Mouse (Mus musculus) heart, embryonic 11.5 days (tissue): ENCODE measurements around the gene Mks1. TPM values are rescaled to one million over a fixed set of nuclear protein-coding genes. Genes with fewer than 3 reads are reported as not detected.
"Not testable (repeated sequence)": the region's sequence is repeated elsewhere in the genome, so short reads cannot be mapped to it uniquely, and the experiment has no call there.

Experiments
- ATAC-seq: fragments of 200-750 bp; cut with Nextera tagmentation; replicated peaks from 2 replicates; pipeline ENCODE4 v1.8.0; 2017; ENCODE audit warnings: moderate library complexity; ENCODE audit not compliant: insufficient number of reproducible peaks, low FRiP score, low TSS enrichment
- H3K27ac ChIP-seq: fragments of 300-500 bp; sonication (generic); 2 replicates; pipeline ENCODE4 v1.5.1; 2014; ENCODE audit warnings: mild to moderate bottlenecking, low read depth, low read length
- H3K27me3 ChIP-seq: fragments of 300-500 bp; sonication (generic); 2 replicates; pipeline ENCODE4 v1.6.1; 2014; ENCODE audit warnings: mild to moderate bottlenecking, low read length, mixed read lengths; ENCODE audit not compliant: control insufficient read depth, insufficient read depth
- H3K36me3 ChIP-seq: fragments of 300-500 bp; sonication (generic); 2 replicates; pipeline ENCODE4 v1.6.1; 2014; ENCODE audit warnings: mild to moderate bottlenecking, low read length, moderate library complexity, mixed read lengths; ENCODE audit not compliant: control insufficient read depth, insufficient read depth
- H3K4me1 ChIP-seq: fragments of 300-500 bp; sonication (generic); 2 replicates; pipeline ENCODE4 v1.6.1; 2014; ENCODE audit warnings: low read length; ENCODE audit not compliant: control insufficient read depth, insufficient read depth
- H3K4me2 ChIP-seq: fragments of 300-500 bp; sonication (generic); 2 replicates; pipeline ENCODE4 v1.6.1; 2014; ENCODE audit warnings: mild to moderate bottlenecking, moderate library complexity
- H3K4me3 ChIP-seq: fragments of 300-500 bp; sonication (generic); 2 replicates; pipeline ENCODE4 v1.5.1; 2014; ENCODE audit warnings: low read depth, low read length
- H3K9ac ChIP-seq: fragments of 300-500 bp; sonication (generic); 2 replicates; pipeline ENCODE4 v1.6.1; 2014; ENCODE audit warnings: mild to moderate bottlenecking, low read depth, low read length, moderate library complexity
- H3K9me3 ChIP-seq: fragments of 300-500 bp; sonication (generic); replicated peaks from 2 replicates; pipeline ENCODE4 v1.6.1; 2016; ENCODE audit warnings: low read length; ENCODE audit not compliant: control insufficient read depth
- WGBS: fragments of 180-500 bp; shearing (Covaris S2); extraction: QIAGEN DNeasy Blood & Tissue Kit; methylation state at CpG from one replicate; pipeline ENCODE4 v1.1.7; 2014; ENCODE audit not compliant: insufficient replicate concordance; 5-methylcytosine and 5-hydroxymethylcytosine counted together
- polyA plus RNA-seq: library from polyadenylated mRNA; unstranded; fragments of >200 nt; fragmentation: Nextera tagmentation; extraction: Ambion mirVana; gene quantifications from 2 replicates; pipeline ENCODE4 v1.2.1, GENCODE M21; 2014

The Mks1 gene
- polyA plus RNA-seq, 1 experiment from 2014 or later = 5.9 TPM

GRCm38 (mm10) chr11:87859273-87859672 is 6.3 kb downstream of the Mks1 start:
- H3K9ac ChIP-seq = no peak overlapping the region
- no peaks in the 10 kb centered on the region for H3K27me3 ChIP-seq
- no peaks in the 10 kb centered on the region for H3K36me3 ChIP-seq
- no peaks in the 10 kb centered on the region for H3K9me3 ChIP-seq
- no peak for ATAC-seq
- WGBS = 71% methylated on average over 11 of the region's 11 CpGs
- H3K27ac ChIP-seq = no peak overlapping the region
- no peaks in the 10 kb centered on the region for H3K4me1 ChIP-seq
- no peak overlapping the region for H3K4me2 ChIP-seq
- H3K4me3 ChIP-seq = no peak overlapping the region

DNA sequence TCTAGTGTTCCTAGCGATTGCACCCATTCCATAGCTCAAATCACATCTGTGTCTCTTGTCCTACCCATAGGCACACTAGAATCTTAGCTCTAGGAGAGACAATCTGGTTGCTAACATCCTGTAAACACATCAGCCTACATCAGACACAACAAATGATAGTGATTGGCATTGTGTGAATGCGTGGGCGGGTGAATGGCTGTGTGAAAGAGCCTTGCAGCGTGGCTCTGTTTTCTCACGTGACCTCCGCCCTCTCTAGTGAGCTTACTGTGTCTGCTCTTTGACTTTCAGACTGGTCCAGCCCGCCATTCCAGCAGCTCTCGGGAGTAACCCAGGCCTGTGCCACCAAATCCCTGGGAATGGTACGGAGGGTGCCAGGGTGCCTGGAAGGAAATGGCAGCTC is 7.4 kb downstream of the Mks1 start:
- Histone ChIP-seq H3K4me3 (no peak overlapping the region), H3K4me1 (no peaks in the 10 kb centered on the region), H3K27ac (no peak overlapping the region), H3K9me3 (no peaks in the 10 kb centered on the region), H3K36me3 (no peaks in the 10 kb centered on the region; the same call in 1 of the 2 replicates), H3K9ac (no peak overlapping the region), H3K27me3 (no peaks in the 10 kb centered on the region), H3K4me2 (no peak overlapping the region)
- WGBS = 74% methylated on average over 9 of the region's 9 CpGs
- no peak for ATAC-seq

- 89% methylated on average over 13 of the region's 13 CpGs for WGBS
- ATAC-seq = no peak
- H3K9me3 ChIP-seq = no peaks in the 10 kb centered on the region
Observed at GRCm38 (mm10) chr11:87862805-87863204, 9.8 kb downstream of the Mks1 start.

GRCm38 (mm10) chr11:87866891-87867290 is 13.9 kb downstream of the Mks1 start:
- WGBS = 65% methylated on average over 1 of the region's 2 CpGs
- not testable (repeated sequence) for H3K4me1 ChIP-seq, H3K36me3 ChIP-seq, H3K4me2 ChIP-seq, H3K9me3 ChIP-seq, H3K27ac ChIP-seq, ATAC-seq, H3K27me3 ChIP-seq, H3K4me3 ChIP-seq, H3K9ac ChIP-seq

More at GRCm38 (mm10) chr11:87862805-87863204, 9.8 kb downstream of the Mks1 start:
- H3K36me3 ChIP-seq = no peaks in the 10 kb centered on the region; the same call in 1 of the 2 replicates
- no peak overlapping the region for H3K27ac ChIP-seq
- no peaks in the 10 kb centered on the region for H3K4me1 ChIP-seq
- no peak overlapping the region for H3K9ac ChIP-seq
- H3K4me3 ChIP-seq = no peak overlapping the region
- no peaks in the 10 kb centered on the region for H3K27me3 ChIP-seq
- no peak overlapping the region for H3K4me2 ChIP-seq

DNA sequence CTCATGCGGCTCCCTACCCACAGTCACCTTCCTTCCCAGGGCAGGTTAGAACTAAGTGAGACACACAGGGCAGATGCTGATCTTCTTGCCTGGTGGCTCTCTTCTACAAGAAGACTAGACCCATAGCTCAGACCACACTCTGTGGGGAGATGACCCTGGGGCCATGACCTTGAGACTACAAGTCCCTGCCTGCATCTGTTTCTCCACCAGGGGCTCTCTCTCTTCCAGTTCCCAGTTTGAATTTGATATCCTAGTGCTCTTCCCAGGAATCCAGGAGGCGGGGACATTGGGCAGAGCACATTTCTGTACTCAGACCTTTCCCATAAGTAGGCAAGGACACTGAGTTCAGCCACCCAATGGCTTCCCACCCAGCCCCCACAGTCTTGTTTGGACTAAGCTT is 17.1 kb downstream of the Mks1 start:
- Histone ChIP-seq H3K4me1 (no peaks in the 10 kb centered on the region), H3K4me2 (no peak overlapping the region), H3K9me3 (no peaks in the 10 kb centered on the region), H3K36me3 (no peaks in the 10 kb centered on the region; the same call in 1 of the 2 replicates), H3K27ac (no peak overlapping the region), H3K27me3 (peaks cover 7% of the 10 kb centered on the region; the same call in 1 of the 2 replicates), H3K4me3 (no peak overlapping the region), H3K9ac (no peak overlapping the region)
- ATAC-seq = no peak
- 75% methylated on average over 2 of the region's 2 CpGs for WGBS

DNA sequence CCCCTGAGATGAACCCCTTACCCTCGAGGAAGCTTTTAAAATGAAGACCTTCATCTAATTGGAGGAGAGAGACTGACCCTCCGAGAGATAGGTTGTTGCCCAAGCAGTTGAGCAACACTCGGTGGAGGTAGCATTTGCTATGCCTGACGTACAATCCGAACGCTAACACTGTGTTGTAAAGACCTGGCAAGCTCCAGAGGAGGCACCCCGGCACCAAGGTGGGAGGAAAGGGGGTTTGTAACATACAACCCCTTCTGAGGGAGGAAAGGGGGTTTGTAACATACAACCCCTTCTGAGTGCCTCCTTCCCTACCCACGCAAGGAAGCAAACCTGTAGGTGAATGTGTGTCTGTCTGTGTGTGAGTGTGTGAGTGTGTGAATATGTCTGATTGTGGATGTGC is 18.8 kb downstream of the Mks1 start:
- no peaks in the 10 kb centered on the region for H3K4me1 ChIP-seq
- no peak overlapping the region for H3K4me3 ChIP-seq
- H3K9ac ChIP-seq = no peak overlapping the region
- 52% methylated on average over 8 of the region's 8 CpGs for WGBS
- no peak overlapping the region for H3K27ac ChIP-seq
- H3K4me2 ChIP-seq = no peak overlapping the region
- ATAC-seq = no peak
- H3K36me3 ChIP-seq = no peaks in the 10 kb centered on the region
- H3K9me3 ChIP-seq = no peaks in the 10 kb centered on the region
- peaks cover 7% of the 10 kb centered on the region; the same call in 1 of the 2 replicates for H3K27me3 ChIP-seq

DNA sequence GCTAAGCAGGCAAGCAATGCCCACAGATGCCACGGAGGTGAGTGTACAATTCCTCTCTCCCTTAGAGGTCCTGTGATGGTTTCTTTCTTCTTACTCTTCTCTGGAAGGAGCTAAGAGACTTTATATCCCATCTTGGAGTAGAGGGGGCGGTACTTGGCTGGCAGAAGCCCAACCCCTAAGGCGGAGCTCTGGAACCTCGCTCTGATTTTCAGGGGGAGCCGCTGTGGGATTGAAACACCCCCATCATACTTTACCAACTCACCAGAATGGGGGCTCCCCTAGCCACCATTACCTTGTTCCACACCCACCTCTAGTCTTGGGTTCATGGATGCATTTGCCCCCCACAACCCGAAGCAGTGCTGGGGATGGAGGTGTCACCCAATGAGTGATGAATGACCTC is 22.4 kb downstream of the Mks1 start, which contains the start of gene Epx:
Gene Epx, minus strand, starts transcription at position 101 of the 400 bp plus-strand sequence.
- H3K36me3 ChIP-seq = no peaks in the 10 kb centered on the region

DNA sequence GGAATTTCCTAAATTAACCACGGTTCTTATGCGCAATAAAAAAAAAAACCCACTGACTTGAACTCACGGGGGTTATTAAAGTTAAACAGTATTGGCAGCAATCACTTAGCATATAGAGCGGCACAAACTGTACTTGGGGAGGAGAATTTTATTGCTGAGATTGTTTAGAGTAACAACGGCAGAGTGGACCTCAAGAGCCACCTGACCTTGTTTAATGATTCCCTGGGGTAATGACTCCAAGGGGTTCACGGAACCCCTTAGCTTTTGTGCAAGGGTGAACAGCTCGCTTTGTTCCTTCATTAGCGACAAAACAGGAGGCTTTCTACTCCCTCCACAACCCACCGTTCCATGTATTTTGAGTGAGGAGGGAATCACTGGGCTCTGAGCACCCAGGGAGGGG is 26.8 kb downstream of the Mks1 start:
- Histone ChIP-seq H3K4me3 (no peak overlapping the region), H3K27me3 (peaks cover 8% of the 10 kb centered on the region), H3K9ac (no peak overlapping the region), H3K4me2 (no peak overlapping the region), H3K36me3 (no peaks in the 10 kb centered on the region), H3K4me1 (no peaks in the 10 kb centered on the region), H3K9me3 (no peaks in the 10 kb centered on the region), H3K27ac (no peak overlapping the region)
- no peak for ATAC-seq
- 83% methylated on average over 9 of the region's 9 CpGs for WGBS

More for the DNA sequence above, 22.4 kb downstream of the Mks1 start, which contains the start of gene Epx:
- Histone ChIP-seq H3K9ac (no peak within 1 kb of the TSS), H3K9me3 (no peaks in the 10 kb centered on the region), H3K4me2 (no peak within 1 kb of the TSS), H3K4me3 (no peak within 1 kb of the TSS), H3K27ac (no peak within 1 kb of the TSS), H3K27me3 (peaks cover 11% of the 10 kb centered on the region; the same call in 1 of the 2 replicates), H3K4me1 (no peaks in the 10 kb centered on the region)
- ATAC-seq = no peak
- WGBS = 74% methylated on average over 6 of the region's 6 CpGs

DNA sequence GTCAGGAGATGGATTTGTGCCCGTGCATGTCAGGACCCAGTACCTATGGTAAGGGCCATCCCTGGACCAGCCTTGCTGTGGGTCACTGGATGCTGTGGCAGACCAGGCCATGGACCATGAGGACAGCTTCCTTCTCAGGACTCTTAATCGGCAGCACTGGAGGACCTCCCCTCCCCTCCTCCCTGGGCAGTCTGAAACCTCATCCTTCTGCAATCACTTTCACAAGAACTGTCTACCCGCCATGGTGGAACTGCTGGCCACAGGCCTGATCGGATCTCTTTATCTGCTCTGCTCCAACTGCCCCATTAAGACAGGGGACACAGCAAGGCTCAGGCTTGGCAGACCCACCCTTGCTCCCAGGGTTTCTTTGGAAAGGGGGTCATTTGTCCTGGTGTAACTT is 28.7 kb downstream of the Mks1 start:
- no peak overlapping the region for H3K9ac ChIP-seq
- no peaks in the 10 kb centered on the region for H3K4me1 ChIP-seq
- 58% methylated on average over 4 of the region's 4 CpGs for WGBS
- H3K27me3 ChIP-seq = peaks cover 8% of the 10 kb centered on the region
- no peak overlapping the region for H3K27ac ChIP-seq
- H3K36me3 ChIP-seq = no peaks in the 10 kb centered on the region
- H3K9me3 ChIP-seq = no peaks in the 10 kb centered on the region
- no peak overlapping the region for H3K4me3 ChIP-seq
- no peak for ATAC-seq
- no peak overlapping the region for H3K4me2 ChIP-seq
